Mouse (Mus musculus) heart, embryonic 12.5 days (tissue): ENCODE results near the gene Cnot8. TPM values are rescaled to one million over a fixed set of nuclear protein-coding genes. Genes with fewer than 3 reads are reported as not detected.
"Not testable (repeated sequence)": the region's sequence is repeated elsewhere in the genome, so short reads cannot be mapped to it uniquely, and the experiment has no call there.

Experiments
- ATAC-seq: fragments of 200-750 bp; cut with Nextera tagmentation; 2 replicates; pipeline ENCODE4 v1.8.0; 2017; ENCODE audit warnings: moderate TSS enrichment, moderate library complexity; ENCODE audit not compliant: insufficient number of reproducible peaks, low FRiP score
- H3K27ac ChIP-seq: fragments of 300-500 bp; sonication (generic); 2 replicates; pipeline ENCODE4 v1.5.1; 2016; ENCODE audit warnings: mild to moderate bottlenecking, moderate library complexity; ENCODE audit not compliant: poor library complexity, severe bottlenecking
- H3K27me3 ChIP-seq: fragments of 300-500 bp; sonication (generic); replicated peaks from 2 replicates; pipeline ENCODE4 v1.6.1; 2016; ENCODE audit warnings: mild to moderate bottlenecking, moderate library complexity
- H3K36me3 ChIP-seq: fragments of 300-500 bp; sonication (generic); 2 replicates; pipeline ENCODE4 v1.6.1; 2016; ENCODE audit warnings: mild to moderate bottlenecking, moderate library complexity
- H3K4me1 ChIP-seq: fragments of 300-500 bp; sonication (generic); replicated peaks from 2 replicates; pipeline ENCODE4 v1.6.1; 2016; ENCODE audit warnings: mild to moderate bottlenecking
- H3K4me2 ChIP-seq: fragments of 300-500 bp; sonication (generic); 2 replicates; pipeline ENCODE4 v1.6.1; 2016; ENCODE audit warnings: mild to moderate bottlenecking, moderate library complexity
- H3K4me3 ChIP-seq: fragments of 300-500 bp; sonication (generic); 2 replicates; pipeline ENCODE4 v1.5.1; 2016; ENCODE audit warnings: mild to moderate bottlenecking
- H3K9ac ChIP-seq: fragments of 300-500 bp; sonication (generic); 2 replicates; pipeline ENCODE4 v1.6.1; 2016; ENCODE audit warnings: mild to moderate bottlenecking, moderate library complexity
- H3K9me3 ChIP-seq: fragments of 300-500 bp; sonication (generic); replicated peaks from 2 replicates; pipeline ENCODE4 v1.6.1; 2016; ENCODE audit warnings: mild to moderate bottlenecking, moderate library complexity
- WGBS: fragments of 180-500 bp; shearing (Covaris S2); methylation state at CpG from one replicate; pipeline ENCODE4 v1.1.7; 2016; 5-methylcytosine and 5-hydroxymethylcytosine counted together
- polyA plus RNA-seq: library from polyadenylated mRNA; unstranded; fragments of >200 nt; fragmentation: Nextera tagmentation; extraction: Ambion mirVana; gene quantifications from 2 replicates; pipeline ENCODE4 v1.2.1, GENCODE M21; 2016

Gene Cnot8
- polyA plus RNA-seq, 1 experiment from 2014 or later, result 71.7 TPM

GRCm38 (mm10) chr11:58094766-58095165, 9.2 kb upstream of the Cnot8 start:
- no peak for ATAC-seq
- Histone ChIP-seq H3K4me3 (no peak overlapping the region), H3K4me1 (peaks cover 12% of the 10 kb centered on the region; the same call in 1 of the 2 replicates), H3K27me3 (no peaks in the 10 kb centered on the region; the same call in none of the 2 replicates), H3K27ac (no peak overlapping the region), H3K36me3 (no peaks in the 10 kb centered on the region), H3K4me2 (no peak overlapping the region), H3K9me3 (no peaks in the 10 kb centered on the region), H3K9ac (no peak overlapping the region)
- WGBS, result 68% methylated on average over 4 of the region's 4 CpGs

- Histone ChIP-seq H3K27me3 (no peaks in the 10 kb centered on the region; the same call in none of the 2 replicates), H3K4me2 (no peak overlapping the region), H3K36me3 (no peaks in the 10 kb centered on the region), H3K9me3 (no peaks in the 10 kb centered on the region), H3K4me1 (peaks cover 12% of the 10 kb centered on the region; the same call in 1 of the 2 replicates), H3K27ac (no peak overlapping the region), H3K9ac (no peak overlapping the region), H3K4me3 (no peak overlapping the region)
- no peak for ATAC-seq
- 87% methylated on average over 1 of the region's 1 CpGs for WGBS
Observed at GRCm38 (mm10) chr11:58095561-58095960, 8.4 kb upstream of the Cnot8 start.

- Histone ChIP-seq H3K36me3 (no peaks in the 10 kb centered on the region), H3K4me2 (no peak overlapping the region), H3K27me3 (no peaks in the 10 kb centered on the region; the same call in none of the 2 replicates), H3K4me3 (no peak overlapping the region), H3K27ac (no peak overlapping the region), H3K9me3 (no peaks in the 10 kb centered on the region), H3K9ac (no peak overlapping the region), H3K4me1 (peaks cover 12% of the 10 kb centered on the region; the same call in 1 of the 2 replicates)
- no peak for ATAC-seq
- WGBS, result 75% methylated on average over 5 of the region's 5 CpGs
Observed at GRCm38 (mm10) chr11:58096160-58096559, 7.8 kb upstream of the Cnot8 start.

- Histone ChIP-seq H3K4me3 (peak overlapping the region; percentile 55), H3K4me1 (peaks cover 12% of the 10 kb centered on the region; the same call in 1 of the 2 replicates), H3K27me3 (no peaks in the 10 kb centered on the region; the same call in none of the 2 replicates), H3K27ac (no peak overlapping the region), H3K36me3 (no peaks in the 10 kb centered on the region), H3K4me2 (peak overlapping the region; percentile 95), H3K9ac (no peak overlapping the region), H3K9me3 (no peaks in the 10 kb centered on the region)
- ATAC-seq, result no peak
- WGBS, result 44% methylated on average over 20 of the region's 20 CpGs
Observed at GRCm38 (mm10) chr11:58096821-58097620, 6.9 kb upstream of the Cnot8 start.

- Histone ChIP-seq H3K4me3 (peak overlapping the region; percentile 55), H3K36me3 (no peaks in the 10 kb centered on the region), H3K4me1 (peaks cover 9% of the 10 kb centered on the region; the same call in 1 of the 2 replicates), H3K27ac (no peak overlapping the region), H3K4me2 (peak overlapping the region; percentile 95), H3K9ac (peak overlapping the region; percentile 71), H3K27me3 (no peaks in the 10 kb centered on the region; the same call in none of the 2 replicates), H3K9me3 (no peaks in the 10 kb centered on the region)
- WGBS, result 1% methylated on average over 28 of the region's 38 CpGs
- peak; percentile 63 for ATAC-seq
Observed at GRCm38 (mm10) chr11:58097621-58098365, 6.2 kb upstream of the Cnot8 start.

- H3K4me1 ChIP-seq, H3K36me3 ChIP-seq, H3K27me3 ChIP-seq, ATAC-seq, H3K27ac ChIP-seq, H3K9me3 ChIP-seq, H3K9ac ChIP-seq: not testable (repeated sequence)
- 59% methylated on average over 5 of the region's 5 CpGs for WGBS
- Histone ChIP-seq H3K4me3 (peak overlapping the region; percentile 55), H3K4me2 (peak overlapping the region; percentile 95)
Observed at GRCm38 (mm10) chr11:58098366-58098720, 5.6 kb upstream of the Cnot8 start.

GRCm38 (mm10) chr11:58100006-58100405, 3.9 kb upstream of the Cnot8 start:
- Histone ChIP-seq H3K4me3 (no peak overlapping the region), H3K4me1 (peaks cover 12% of the 10 kb centered on the region), H3K9me3 (no peaks in the 10 kb centered on the region), H3K27me3 (no peaks in the 10 kb centered on the region; the same call in none of the 2 replicates), H3K4me2 (no peak overlapping the region), H3K9ac (no peak overlapping the region), H3K27ac (no peak overlapping the region), H3K36me3 (no peaks in the 10 kb centered on the region)
- no peak for ATAC-seq
- 83% methylated on average over 2 of the region's 2 CpGs for WGBS

GRCm38 (mm10) chr11:58101194-58101720, 2.7 kb upstream of the Cnot8 start:
- Histone ChIP-seq H3K27me3 (no peaks in the 10 kb centered on the region; the same call in none of the 2 replicates), H3K9ac (no peak overlapping the region), H3K27ac (no peak overlapping the region), H3K9me3 (no peaks in the 10 kb centered on the region), H3K36me3 (no peaks in the 10 kb centered on the region), H3K4me2 (no peak overlapping the region), H3K4me3 (no peak overlapping the region), H3K4me1 (peaks cover 17% of the 10 kb centered on the region)
- 78% methylated on average over 4 of the region's 4 CpGs for WGBS
- no peak for ATAC-seq

GRCm38 (mm10) chr11:58102146-58102545, 1.8 kb upstream of the Cnot8 start:
- H3K9ac ChIP-seq, result no peak overlapping the region
- peaks cover 18% of the 10 kb centered on the region for H3K4me1 ChIP-seq
- H3K36me3 ChIP-seq, result no peaks in the 10 kb centered on the region
- WGBS, result 88% methylated on average over 3 of the region's 3 CpGs
- H3K27me3 ChIP-seq, result no peaks in the 10 kb centered on the region; the same call in 1 of the 2 replicates
- H3K27ac ChIP-seq, result no peak overlapping the region
- no peak overlapping the region for H3K4me3 ChIP-seq
- no peak for ATAC-seq
- no peak overlapping the region for H3K4me2 ChIP-seq
- no peaks in the 10 kb centered on the region for H3K9me3 ChIP-seq

GRCm38 (mm10) chr11:58102581-58103343, 1.2 kb upstream of the Cnot8 start:
- peaks cover 15% of the 10 kb centered on the region for H3K4me1 ChIP-seq
- H3K36me3 ChIP-seq, result no peaks in the 10 kb centered on the region
- 85% methylated on average over 9 of the region's 9 CpGs for WGBS
- no peaks in the 10 kb centered on the region for H3K9me3 ChIP-seq
- H3K27ac ChIP-seq, result no peak overlapping the region
- peak overlapping the region; percentile 89; the same call in 1 of the 2 replicates for H3K4me3 ChIP-seq
- no peak for ATAC-seq
- H3K4me2 ChIP-seq, result peak overlapping the region; percentile 86
- H3K9ac ChIP-seq, result peak overlapping the region; percentile 47; the same call in 1 of the 2 replicates
- H3K27me3 ChIP-seq, result no peaks in the 10 kb centered on the region; the same call in 1 of the 2 replicates
